Mouse (Mus musculus): Measurements from ENCODE around the gene Cnnm3. TPM values are rescaled to one million over a fixed set of nuclear protein-coding genes. Genes with fewer than 3 reads are reported as not detected.

The Cnnm3 gene
- polyA plus RNA-seq, 1 experiment: 1.0 TPM

DNA sequence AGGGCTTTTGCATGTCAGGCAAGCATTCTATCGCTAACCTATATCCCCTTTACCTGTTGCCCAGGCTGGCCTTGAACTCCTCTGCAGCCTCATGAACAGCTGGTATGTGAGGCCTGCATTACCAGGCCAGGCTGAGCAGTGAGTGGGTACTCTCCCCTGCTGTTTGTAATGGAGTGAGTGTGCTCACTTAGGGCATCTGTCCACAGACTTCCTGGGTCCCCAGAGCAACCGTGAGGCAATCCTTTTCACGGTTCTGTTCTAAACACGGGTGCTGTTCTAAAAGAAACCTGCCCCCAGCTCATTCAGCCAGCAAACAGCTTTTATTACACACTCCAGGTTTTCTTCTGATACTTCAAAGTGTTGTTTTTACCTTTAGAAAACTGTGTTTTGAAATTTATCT is 27.1 kb downstream of the Cnnm3 start:
- peaks cover 2% of the 10 kb centered on the region; the same call in 1 of the 2 replicates for H3K4me1 ChIP-seq (ENCODE audit: control insufficient read depth)
- no peaks in the 10 kb centered on the region for H3K27me3 ChIP-seq (ENCODE audit: control insufficient read depth)
- H3K36me3 ChIP-seq (ENCODE audit: control insufficient read depth): peaks cover 27% of the 10 kb centered on the region
- no peak for TF ChIP-seq GATA1 (IDR thresholded peaks at IDR 0.05; ENCODE audit: low read length)
- no peak for TF ChIP-seq TAL1 (IDR thresholded peaks at IDR 0.05; ENCODE audit: low read length)
- no peak overlapping the region for H3K4me3 ChIP-seq (replicated peaks)
- no peaks in the 10 kb centered on the region for H3K9me3 ChIP-seq (ENCODE audit: control insufficient read depth, low read length)

DNA sequence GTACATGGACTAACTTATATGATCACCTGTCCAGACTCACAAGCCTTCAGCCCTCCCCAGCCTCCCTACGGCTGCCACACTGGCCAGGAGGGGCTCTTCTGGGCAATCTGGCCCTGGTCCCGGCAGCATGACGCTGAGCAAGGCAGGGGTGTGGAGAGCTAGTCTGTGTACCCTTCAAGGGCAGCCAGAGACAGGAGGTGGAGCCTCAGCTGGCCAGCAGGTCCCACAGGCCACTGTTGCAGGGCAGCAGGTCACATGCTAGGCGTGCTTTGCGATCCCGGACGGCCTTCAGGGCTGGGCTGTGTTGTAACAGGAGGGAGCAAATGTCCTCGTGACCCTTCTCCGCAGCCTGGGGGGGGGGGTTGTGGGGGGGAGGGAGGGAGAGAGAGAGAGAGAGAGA is 27.5 kb downstream of the Cnnm3 start, which contains the start of gene Gm42417:
Gene Gm42417 (minus strand): TSS at position 244 of the 400 bp plus-strand sequence.
- no peaks in the 10 kb centered on the region for H3K27me3 ChIP-seq (ENCODE audit: control insufficient read depth)
- TF ChIP-seq GATA1 (IDR thresholded peaks at IDR 0.05; ENCODE audit: low read length): no peak
- no peak for TF ChIP-seq TAL1 (IDR thresholded peaks at IDR 0.05; ENCODE audit: low read length)
- H3K9me3 ChIP-seq (ENCODE audit: control insufficient read depth, low read length): no peaks in the 10 kb centered on the region
- H3K4me3 ChIP-seq (replicated peaks): no peak within 1 kb of the TSS
- H3K36me3 ChIP-seq (ENCODE audit: control insufficient read depth): peaks cover 27% of the 10 kb centered on the region
- peaks cover 2% of the 10 kb centered on the region; the same call in 1 of the 2 replicates for H3K4me1 ChIP-seq (ENCODE audit: control insufficient read depth)

DNA sequence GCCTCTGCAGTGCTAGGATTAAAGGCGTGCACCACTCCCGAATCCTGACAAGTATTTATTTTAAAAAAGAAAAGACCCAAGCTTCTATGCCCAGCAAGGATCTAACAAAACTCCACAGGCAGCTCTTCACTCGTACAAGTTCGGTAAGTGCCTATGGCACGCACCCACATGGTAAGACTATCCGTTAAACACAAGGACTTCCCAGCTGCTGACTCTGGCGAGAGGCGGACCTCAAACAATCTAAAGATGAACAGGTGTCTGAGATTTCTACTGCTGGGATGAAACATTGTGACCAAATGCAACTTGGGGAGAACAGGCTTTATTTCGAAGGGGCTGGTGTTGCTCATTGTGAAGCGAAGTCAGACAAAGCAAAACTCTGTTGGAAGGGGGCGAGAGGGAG is 28.5 kb downstream of the Cnnm3 start:
- Histone ChIP-seq H3K36me3 (ENCODE audit: control insufficient read depth) (peaks cover 27% of the 10 kb centered on the region), H3K4me1 (ENCODE audit: control insufficient read depth) (no peaks in the 10 kb centered on the region), H3K27me3 (ENCODE audit: control insufficient read depth) (no peaks in the 10 kb centered on the region), H3K4me3 (replicated peaks) (no peak overlapping the region), H3K9me3 (ENCODE audit: control insufficient read depth, low read length) (no peaks in the 10 kb centered on the region)
- TF ChIP-seq TAL1 (IDR thresholded peaks at IDR 0.05; ENCODE audit: low read length): no peak
- TF ChIP-seq GATA1 (IDR thresholded peaks at IDR 0.05; ENCODE audit: low read length): no peak

DNA sequence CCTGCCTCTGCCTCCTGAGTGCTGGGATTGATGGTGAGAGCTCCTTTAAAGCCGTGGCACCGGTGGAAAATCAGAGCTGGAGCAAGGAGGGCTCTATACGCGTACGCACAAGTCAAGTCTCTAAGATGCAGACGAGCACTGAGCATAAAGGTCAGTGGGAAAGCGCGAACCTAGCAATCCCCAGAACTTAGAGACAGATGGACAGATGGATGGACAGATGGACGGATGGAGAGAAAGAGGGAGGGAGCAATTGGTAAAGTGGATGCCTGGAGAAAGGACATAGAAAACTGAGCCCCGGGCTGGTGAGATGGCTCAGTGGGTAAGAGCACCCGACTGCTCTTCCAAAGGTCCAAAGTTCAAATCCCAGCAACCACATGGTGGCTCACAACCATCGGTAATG is 29.1 kb downstream of the Cnnm3 start:
- Histone ChIP-seq H3K27me3 (ENCODE audit: control insufficient read depth) (no peaks in the 10 kb centered on the region), H3K4me1 (ENCODE audit: control insufficient read depth) (peaks cover 5% of the 10 kb centered on the region), H3K9me3 (ENCODE audit: control insufficient read depth, low read length) (no peaks in the 10 kb centered on the region), H3K4me3 (replicated peaks) (no peak overlapping the region), H3K36me3 (ENCODE audit: control insufficient read depth) (peaks cover 27% of the 10 kb centered on the region)
- TF ChIP-seq GATA1 (IDR thresholded peaks at IDR 0.05; ENCODE audit: low read length): no peak
- no peak for TF ChIP-seq TAL1 (IDR thresholded peaks at IDR 0.05; ENCODE audit: low read length)

DNA sequence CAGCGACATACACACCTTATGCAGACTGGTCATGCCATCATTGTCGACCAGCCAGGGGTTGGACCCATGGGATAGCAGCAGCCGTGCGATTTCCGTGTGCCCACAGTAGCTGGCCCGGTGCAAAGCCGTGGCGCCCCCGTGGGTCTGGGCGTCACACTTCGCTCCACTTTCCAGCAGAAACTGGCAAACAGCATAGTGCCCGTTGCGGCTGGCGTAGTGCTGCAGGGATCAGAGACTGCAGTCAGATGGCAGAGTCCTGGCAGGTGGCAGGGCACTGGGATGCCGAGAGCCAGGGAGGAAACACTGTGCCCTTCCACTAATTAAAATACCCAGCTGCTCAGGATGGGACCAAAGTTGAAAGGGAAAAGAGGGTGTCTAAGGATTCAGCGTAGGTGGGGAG is 30.2 kb downstream of the Cnnm3 start:
- Histone ChIP-seq H3K4me3 (replicated peaks) (no peak overlapping the region), H3K27me3 (ENCODE audit: control insufficient read depth) (no peaks in the 10 kb centered on the region), H3K36me3 (ENCODE audit: control insufficient read depth) (peaks cover 27% of the 10 kb centered on the region), H3K9me3 (ENCODE audit: control insufficient read depth, low read length) (no peaks in the 10 kb centered on the region), H3K4me1 (ENCODE audit: control insufficient read depth) (peaks cover 14% of the 10 kb centered on the region)
- TF ChIP-seq TAL1 (IDR thresholded peaks at IDR 0.05; ENCODE audit: low read length) (no peak), GATA1 (IDR thresholded peaks at IDR 0.05; ENCODE audit: low read length) (no peak)

DNA sequence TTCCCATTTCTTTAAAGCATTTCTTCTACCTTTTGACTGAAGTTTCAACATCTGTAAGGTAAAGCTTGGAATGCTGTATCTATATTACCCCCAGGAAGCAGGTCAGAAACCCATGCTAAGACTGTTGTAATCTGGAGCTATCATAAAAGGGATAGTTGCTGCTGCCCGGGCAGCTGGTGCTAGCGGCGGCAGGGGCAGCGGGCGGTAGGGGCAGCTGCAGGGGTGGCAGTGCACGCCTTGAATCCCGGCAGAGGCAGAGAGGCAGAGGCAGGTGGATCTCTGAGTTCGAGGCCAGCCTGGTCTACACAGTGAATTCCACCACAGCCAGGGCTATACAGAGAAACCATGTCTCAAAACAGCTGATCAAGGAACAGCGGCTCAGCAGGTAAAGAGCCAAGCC is 31.3 kb downstream of the Cnnm3 start:
- H3K36me3 ChIP-seq (ENCODE audit: control insufficient read depth): peaks cover 27% of the 10 kb centered on the region
- no peaks in the 10 kb centered on the region for H3K9me3 ChIP-seq (ENCODE audit: control insufficient read depth, low read length)
- H3K27me3 ChIP-seq (ENCODE audit: control insufficient read depth): no peaks in the 10 kb centered on the region
- H3K4me3 ChIP-seq (replicated peaks): no peak overlapping the region
- H3K4me1 ChIP-seq (ENCODE audit: control insufficient read depth): peaks cover 21% of the 10 kb centered on the region
- TF ChIP-seq GATA1 (IDR thresholded peaks at IDR 0.05; ENCODE audit: low read length) (no peak), TAL1 (IDR thresholded peaks at IDR 0.05; ENCODE audit: low read length) (no peak)

DNA sequence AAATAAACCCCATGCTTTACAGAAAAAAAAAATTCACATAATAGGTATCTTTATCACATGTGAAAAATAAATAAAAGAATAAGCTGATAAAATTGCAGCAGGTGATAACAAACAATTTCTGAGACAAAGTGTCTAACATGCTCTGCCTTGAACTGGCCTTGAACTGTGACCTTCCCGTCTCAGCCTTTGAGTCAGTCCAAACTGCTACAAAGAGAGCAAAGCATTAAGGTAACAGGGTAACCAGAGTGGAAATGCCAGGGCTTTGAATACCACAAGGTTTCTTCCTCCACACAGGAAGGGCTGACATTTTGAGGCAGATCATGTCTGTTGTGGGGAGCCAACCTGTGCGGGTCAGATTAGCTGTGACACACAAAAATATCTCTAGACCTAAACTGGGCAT is 33.7 kb downstream of the Cnnm3 start:
- no peaks in the 10 kb centered on the region for H3K9me3 ChIP-seq (ENCODE audit: control insufficient read depth, low read length)
- TF ChIP-seq TAL1 (IDR thresholded peaks at IDR 0.05; ENCODE audit: low read length) (no peak), GATA1 (IDR thresholded peaks at IDR 0.05; ENCODE audit: low read length) (no peak)
- no peak overlapping the region for H3K4me3 ChIP-seq (replicated peaks)

DNA sequence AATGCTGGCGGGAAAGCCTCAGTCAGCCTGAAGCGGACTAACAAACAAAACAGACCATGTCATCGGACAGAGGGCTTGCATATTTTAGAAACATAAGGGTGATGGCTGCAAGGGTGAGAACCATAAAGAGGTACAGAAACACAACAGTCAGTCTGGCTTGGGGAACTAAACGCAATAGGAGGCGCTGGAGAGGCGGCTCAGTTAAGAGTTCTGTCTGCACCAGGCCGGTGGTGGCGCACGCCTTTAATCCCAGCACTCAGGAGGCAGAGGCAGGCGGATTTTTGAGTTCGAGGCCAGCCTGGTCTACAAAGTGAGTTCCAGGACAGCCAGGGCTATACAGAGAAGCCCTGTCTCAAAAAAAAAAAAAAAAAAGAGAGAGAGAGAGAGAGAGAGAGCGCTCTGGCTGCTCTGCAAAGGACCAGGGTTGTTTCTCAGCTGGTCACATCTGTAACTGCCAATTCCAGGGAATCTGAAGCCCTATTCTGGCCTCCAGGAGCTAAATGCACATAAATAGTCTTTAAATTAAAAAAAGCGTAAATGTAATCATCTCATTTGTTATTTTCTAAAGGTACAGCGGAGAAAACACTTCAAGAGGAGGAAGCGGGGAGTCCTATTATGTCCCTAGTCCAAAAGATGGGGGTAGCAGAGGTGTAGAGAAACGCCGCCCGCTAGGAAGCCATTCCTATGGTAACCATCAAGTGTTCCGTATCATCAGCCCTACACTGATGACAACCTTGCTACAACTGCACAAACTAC is 34.4 kb downstream of the Cnnm3 start:
- Histone ChIP-seq H3K4me3 (replicated peaks) (peak overlapping the region; percentile 74), H3K27me3 (ENCODE audit: control insufficient read depth) (no peaks in the 10 kb centered on the region), H3K9me3 (ENCODE audit: control insufficient read depth, low read length) (no peaks in the 10 kb centered on the region), H3K4me1 (ENCODE audit: control insufficient read depth) (peaks cover 21% of the 10 kb centered on the region), H3K36me3 (ENCODE audit: control insufficient read depth) (peaks cover 19% of the 10 kb centered on the region)
- TF ChIP-seq GATA1 (IDR thresholded peaks at IDR 0.05; ENCODE audit: low read length) (no peak), TAL1 (IDR thresholded peaks at IDR 0.05; ENCODE audit: low read length) (no peak)

More for the DNA sequence above, 33.7 kb downstream of the Cnnm3 start:
- H3K27me3 ChIP-seq (ENCODE audit: control insufficient read depth): no peaks in the 10 kb centered on the region
- peaks cover 24% of the 10 kb centered on the region for H3K36me3 ChIP-seq (ENCODE audit: control insufficient read depth)
- H3K4me1 ChIP-seq (ENCODE audit: control insufficient read depth): peaks cover 21% of the 10 kb centered on the region

DNA sequence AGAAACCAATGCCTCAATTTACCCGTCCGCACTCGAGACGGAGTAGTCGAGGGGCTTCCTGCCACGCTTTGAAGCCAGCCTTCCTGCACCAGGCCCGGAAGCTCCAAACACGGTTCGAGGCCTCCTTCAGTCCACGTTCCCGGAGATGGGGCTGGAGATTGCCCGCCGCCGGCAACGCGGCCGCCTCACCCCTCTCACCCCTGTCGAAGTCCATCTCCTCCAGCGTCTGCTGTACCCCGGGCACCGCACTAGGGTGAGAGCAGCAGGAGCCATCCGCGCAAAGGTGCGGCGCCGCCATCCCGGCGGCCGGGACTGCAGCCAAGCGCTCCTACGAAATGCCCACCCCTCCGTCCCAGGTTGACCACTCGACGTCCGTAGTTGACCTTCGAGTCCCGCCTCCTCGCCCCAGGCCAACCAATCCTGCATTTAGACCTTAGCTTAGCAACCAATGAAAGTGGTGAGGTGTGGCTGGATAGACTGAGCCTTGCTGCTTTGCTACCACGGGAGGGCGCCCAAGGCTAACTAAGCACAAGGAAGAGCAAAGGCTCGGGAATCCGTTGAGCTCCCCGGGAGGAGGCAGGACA is 35.3 kb downstream of the Cnnm3 start, which contains the start of gene Ankrd39:
Gene Ankrd39 (minus strand): TSS at position 558 of the 584 bp plus-strand sequence.
- H3K4me3 ChIP-seq (replicated peaks): peak within 1 kb of the TSS; percentile 74
- H3K27me3 ChIP-seq (ENCODE audit: control insufficient read depth): no peaks in the 10 kb centered on the region
- H3K36me3 ChIP-seq (ENCODE audit: control insufficient read depth): peaks cover 15% of the 10 kb centered on the region
- H3K4me1 ChIP-seq (ENCODE audit: control insufficient read depth): peaks cover 21% of the 10 kb centered on the region
- TF ChIP-seq TAL1 (IDR thresholded peaks at IDR 0.05; ENCODE audit: low read length): no peak
- peak; percentile 44 for TF ChIP-seq GATA1 (IDR thresholded peaks at IDR 0.05; ENCODE audit: low read length)
- H3K9me3 ChIP-seq (ENCODE audit: control insufficient read depth, low read length): no peaks in the 10 kb centered on the region

All from erythroblast, embryonic 14.5 days (primary cell).